Mouse (Mus musculus) frontal cortex, adult 2 months (tissue): ENCODE measurements around the gene Gm13212. TPM values are rescaled to one million over a fixed set of nuclear protein-coding genes. Genes with fewer than 3 reads are reported as not detected.

ENCODE experiments used
- polyA plus RNA-seq: library from polyadenylated mRNA; depleted of rRNA; stranded (reverse); fragments of >200 nt; gene quantifications from 2 replicates; pipeline ENCODE4 v1.2.3, GENCODE M21; 2012; rRNA removed

The Gm13212 gene
- polyA plus RNA-seq, 1 experiment, result 0.14 TPM

Other genes with a start within 250 kb of the Gm13212 start
- 0.02 and 0.04 TPM in 2 replicates for gene Zfp990, start 74.4 kb upstream of the Gm13212 start, polyA plus RNA-seq
- gene Zfp980, start 85.5 kb downstream of the Gm13212 start, polyA plus RNA-seq, result not detected in 2 replicates